Mouse (Mus musculus) liver, embryonic 15.5 days (tissue): ENCODE measurements around the gene Plxnd1. TPM values are rescaled to one million over a fixed set of nuclear protein-coding genes. Genes with fewer than 3 reads are reported as not detected.
A peak's percentile ranks its signal among the peaks of the same experiment; 100 is the strongest.

Experiments
- ATAC-seq: fragments of 200-750 bp; cut with Nextera tagmentation; 2 replicates; pipeline ENCODE4 v1.8.0; 2017; ENCODE audit warnings: moderate number of reproducible peaks, mild to moderate bottlenecking, moderate library complexity; ENCODE audit not compliant: insufficient read depth
- H3K27ac ChIP-seq: fragments of 300-500 bp; sonication (generic); replicated peaks from 2 replicates; pipeline ENCODE4 v1.5.1; 2015; ENCODE audit warnings: mild to moderate bottlenecking, inconsistent platforms
- H3K27me3 ChIP-seq: fragments of 300-500 bp; sonication (generic); 2 replicates; pipeline ENCODE4 v1.6.1; 2015; ENCODE audit warnings: mild to moderate bottlenecking, inconsistent platforms
- H3K36me3 ChIP-seq: fragments of 300-500 bp; sonication (generic); replicated peaks from 2 replicates; pipeline ENCODE4 v1.6.1; 2015; ENCODE audit warnings: moderate library complexity, mild to moderate bottlenecking, inconsistent platforms
- H3K4me1 ChIP-seq: fragments of 300-500 bp; sonication (generic); replicated peaks from 2 replicates; pipeline ENCODE4 v1.6.1; 2015; ENCODE audit warnings: inconsistent platforms
- H3K4me2 ChIP-seq: fragments of 300-500 bp; sonication (generic); 2 replicates; pipeline ENCODE4 v1.6.1; 2015; ENCODE audit warnings: moderate library complexity, mild to moderate bottlenecking, inconsistent platforms
- H3K4me3 ChIP-seq: fragments of 300-500 bp; sonication (generic); replicated peaks from 2 replicates; pipeline ENCODE4 v1.5.1; 2015; ENCODE audit warnings: mild to moderate bottlenecking, inconsistent platforms
- H3K9ac ChIP-seq: fragments of 300-500 bp; sonication (generic); 2 replicates; pipeline ENCODE4 v1.6.1; 2015; ENCODE audit warnings: moderate library complexity, mild to moderate bottlenecking, inconsistent platforms
- H3K9me3 ChIP-seq: fragments of 300-500 bp; sonication (generic); replicated peaks from 2 replicates; pipeline ENCODE4 v1.6.1; 2016; ENCODE audit warnings: inconsistent platforms
- WGBS: fragments of 180-500 bp; shearing (Covaris S2); methylation state at CpG from one replicate; pipeline ENCODE4 v1.1.7; 2015; ENCODE audit warnings: mixed read lengths; ENCODE audit not compliant: insufficient replicate concordance; 5-methylcytosine and 5-hydroxymethylcytosine counted together
- polyA plus RNA-seq: library from polyadenylated mRNA; unstranded; fragments of >200 nt; fragmentation: Nextera tagmentation; extraction: Ambion mirVana; gene quantifications from 2 replicates; pipeline ENCODE4 v1.2.1, GENCODE M21; 2015

Plxnd1 gene
- polyA plus RNA-seq, 1 experiment from 2014 or later = 8.1 TPM

DNA sequence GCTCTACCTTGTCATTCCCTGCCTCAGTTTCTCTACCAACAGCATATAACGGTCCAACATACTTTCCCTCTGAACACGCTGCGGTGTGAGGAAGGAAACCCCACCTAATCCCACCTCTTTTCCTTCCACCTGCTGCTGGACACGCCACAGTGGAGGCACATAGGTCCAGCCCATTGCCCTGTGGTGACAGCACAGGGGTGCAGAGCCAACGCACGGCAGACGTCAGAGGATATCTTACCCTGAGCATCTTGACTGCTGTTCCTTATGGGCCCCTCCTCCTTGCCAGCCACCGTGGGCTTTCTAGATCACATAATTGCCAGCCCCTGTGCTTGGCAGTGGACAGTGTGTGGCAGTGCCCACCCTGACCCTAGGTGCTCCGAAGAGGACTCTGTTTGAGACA, 4.3 kb downstream of the Plxnd1 start:
- H3K4me2 ChIP-seq = peak overlapping the region; percentile 80; the same call in 1 of the 2 replicates
- H3K27me3 ChIP-seq = peaks cover 69% of the 10 kb centered on the region
- no peak overlapping the region for H3K9ac ChIP-seq
- no peak overlapping the region for H3K4me3 ChIP-seq
- no peaks in the 10 kb centered on the region for H3K9me3 ChIP-seq
- H3K4me1 ChIP-seq = peaks cover 33% of the 10 kb centered on the region
- no peak for ATAC-seq
- no peaks in the 10 kb centered on the region for H3K36me3 ChIP-seq
- H3K27ac ChIP-seq = no peak overlapping the region
- WGBS = 57% methylated on average over 9 of the region's 9 CpGs

GRCm38 (mm10) chr6:115990056-115990455, 4.7 kb downstream of the Plxnd1 start:
- WGBS = 63% methylated on average over 3 of the region's 3 CpGs

GRCm38 (mm10) chr6:115989607-115990006, 5.2 kb downstream of the Plxnd1 start:
- WGBS = 73% methylated on average over 4 of the region's 4 CpGs
- Histone ChIP-seq H3K9ac (no peak overlapping the region), H3K4me2 (no peak overlapping the region), H3K4me3 (no peak overlapping the region), H3K4me1 (peaks cover 27% of the 10 kb centered on the region), H3K27ac (no peak overlapping the region), H3K9me3 (no peaks in the 10 kb centered on the region), H3K27me3 (peaks cover 61% of the 10 kb centered on the region), H3K36me3 (no peaks in the 10 kb centered on the region)
- no peak for ATAC-seq

More at GRCm38 (mm10) chr6:115990056-115990455, 4.7 kb downstream of the Plxnd1 start:
- Histone ChIP-seq H3K36me3 (no peaks in the 10 kb centered on the region), H3K27ac (no peak overlapping the region), H3K4me2 (no peak overlapping the region), H3K9me3 (no peaks in the 10 kb centered on the region), H3K4me3 (no peak overlapping the region), H3K9ac (no peak overlapping the region), H3K27me3 (peaks cover 66% of the 10 kb centered on the region), H3K4me1 (peaks cover 31% of the 10 kb centered on the region)
- no peak for ATAC-seq

GRCm38 (mm10) chr6:115989032-115989431, 5.8 kb downstream of the Plxnd1 start:
- peaks cover 21% of the 10 kb centered on the region for H3K4me1 ChIP-seq
- H3K9ac ChIP-seq = no peak overlapping the region
- H3K27ac ChIP-seq = no peak overlapping the region
- H3K4me3 ChIP-seq = no peak overlapping the region
- no peak overlapping the region; the same call in 1 of the 2 replicates for H3K4me2 ChIP-seq
- ATAC-seq = no peak
- H3K9me3 ChIP-seq = no peaks in the 10 kb centered on the region
- 60% methylated on average over 5 of the region's 5 CpGs for WGBS
- H3K36me3 ChIP-seq = no peaks in the 10 kb centered on the region
- peaks cover 56% of the 10 kb centered on the region for H3K27me3 ChIP-seq

GRCm38 (mm10) chr6:115987096-115987747, 7.6 kb downstream of the Plxnd1 start:
- Histone ChIP-seq H3K9ac (no peak overlapping the region), H3K4me2 (no peak overlapping the region)
- WGBS = 37% methylated on average over 9 of the region's 9 CpGs

GRCm38 (mm10) chr6:115986472-115987095, 8.2 kb downstream of the Plxnd1 start:
- no peak overlapping the region for H3K27ac ChIP-seq
- ATAC-seq = no peak
- H3K9ac ChIP-seq = no peak overlapping the region
- no peaks in the 10 kb centered on the region for H3K36me3 ChIP-seq
- H3K4me2 ChIP-seq = no peak overlapping the region
- 51% methylated on average over 12 of the region's 12 CpGs for WGBS
- H3K4me3 ChIP-seq = no peak overlapping the region
- no peaks in the 10 kb centered on the region for H3K9me3 ChIP-seq
- 0 out of 2 replicates have a peak, but pooled peaks cover 9% of the 10 kb centered on the region for H3K4me1 ChIP-seq
- H3K27me3 ChIP-seq = peaks cover 31% of the 10 kb centered on the region

More at GRCm38 (mm10) chr6:115987096-115987747, 7.6 kb downstream of the Plxnd1 start:
- Histone ChIP-seq H3K27ac (no peak overlapping the region), H3K36me3 (no peaks in the 10 kb centered on the region), H3K9me3 (no peaks in the 10 kb centered on the region), H3K4me3 (no peak overlapping the region), H3K4me1 (0 out of 2 replicates have a peak, but pooled peaks cover 10% of the 10 kb centered on the region), H3K27me3 (peaks cover 37% of the 10 kb centered on the region)
- ATAC-seq = no peak

DNA sequence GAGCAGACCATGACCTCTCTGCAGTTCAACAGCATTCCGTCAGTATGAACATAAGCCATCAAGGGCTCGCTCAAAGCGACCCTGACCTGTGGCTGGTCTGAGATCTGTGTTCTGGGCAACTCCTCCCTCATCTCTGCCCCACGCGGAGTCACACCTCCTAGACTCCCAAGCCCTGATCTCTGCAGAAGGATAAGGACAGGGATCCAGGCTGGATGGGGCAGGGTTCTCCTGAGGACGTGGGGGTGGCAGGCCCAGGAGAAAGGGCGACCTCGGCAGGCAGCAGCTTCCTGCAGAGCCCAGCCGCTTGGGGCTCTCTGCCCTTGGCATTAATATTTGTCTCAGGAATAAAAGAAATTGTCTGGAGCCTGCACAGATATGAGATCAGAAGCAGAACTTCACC, 9.2 kb downstream of the Plxnd1 start:
- Histone ChIP-seq H3K9ac (no peak overlapping the region), H3K4me2 (no peak overlapping the region), H3K27me3 (peaks cover 21% of the 10 kb centered on the region), H3K36me3 (no peaks in the 10 kb centered on the region), H3K4me3 (no peak overlapping the region), H3K27ac (no peak overlapping the region), H3K9me3 (no peaks in the 10 kb centered on the region), H3K4me1 (0 out of 2 replicates have a peak, but pooled peaks cover 3% of the 10 kb centered on the region)
- no peak for ATAC-seq
- 68% methylated on average over 9 of the region's 9 CpGs for WGBS

DNA sequence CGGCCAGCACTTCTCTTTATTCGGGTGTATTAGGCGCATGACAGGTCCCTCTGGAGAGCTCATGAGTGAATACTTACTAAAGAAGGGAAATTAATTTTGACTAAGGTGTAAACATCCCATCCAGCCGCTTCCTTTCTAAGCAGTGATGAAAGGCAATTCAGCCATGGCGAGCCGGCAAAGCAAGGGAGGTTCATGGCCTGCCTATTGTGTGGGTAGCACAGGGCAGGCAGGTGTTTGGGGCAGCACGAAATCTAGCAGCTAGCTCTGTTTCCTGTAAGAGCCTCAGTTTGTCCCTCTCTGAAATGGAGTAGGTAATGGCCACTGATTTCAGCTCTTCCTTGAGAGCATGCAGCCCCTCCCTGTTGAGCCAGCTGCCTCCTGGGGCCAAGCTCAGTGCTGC, 10.2 kb downstream of the Plxnd1 start:
- no peak overlapping the region for H3K4me2 ChIP-seq
- WGBS = 62% methylated on average over 7 of the region's 7 CpGs
- H3K36me3 ChIP-seq = no peaks in the 10 kb centered on the region
- no peak overlapping the region for H3K4me3 ChIP-seq
- no peaks in the 10 kb centered on the region for H3K9me3 ChIP-seq
- no peak overlapping the region for H3K9ac ChIP-seq
- H3K27ac ChIP-seq = no peak overlapping the region
- peaks cover 11% of the 10 kb centered on the region; the same call in 1 of the 2 replicates for H3K27me3 ChIP-seq
- H3K4me1 ChIP-seq = 0 out of 2 replicates have a peak, but pooled peaks cover 3% of the 10 kb centered on the region
- no peak for ATAC-seq

- Histone ChIP-seq H3K27me3 (peaks cover 1% of the 10 kb centered on the region; the same call in 1 of the 2 replicates), H3K27ac (no peak overlapping the region), H3K9ac (no peak overlapping the region), H3K4me2 (no peak overlapping the region), H3K4me3 (no peak overlapping the region), H3K36me3 (no peaks in the 10 kb centered on the region), H3K4me1 (peaks cover 3% of the 10 kb centered on the region; the same call in 1 of the 2 replicates), H3K9me3 (no peaks in the 10 kb centered on the region)
- WGBS = 67% methylated on average over 12 of the region's 12 CpGs
- ATAC-seq = no peak
Observed at GRCm38 (mm10) chr6:115983306-115984038, 11.3 kb downstream of the Plxnd1 start.

DNA sequence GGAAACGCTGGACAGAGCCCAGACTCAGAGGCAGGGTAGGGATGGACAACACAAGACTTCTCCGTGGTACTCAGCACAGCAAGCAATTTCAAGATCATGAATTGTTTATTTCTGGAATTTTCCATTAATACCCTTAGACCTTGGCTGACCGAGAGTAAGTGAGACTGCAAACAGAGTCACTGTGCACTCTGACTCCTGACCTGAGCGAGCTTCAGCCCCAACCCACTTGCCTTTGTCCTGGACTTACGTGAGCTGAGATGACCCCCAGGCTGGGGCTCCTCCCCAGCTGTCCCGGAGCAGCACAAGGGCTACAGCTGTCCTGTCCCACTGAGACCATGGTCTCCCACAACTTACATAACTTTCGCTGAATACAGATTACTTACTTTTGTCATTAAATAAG, 11.9 kb downstream of the Plxnd1 start:
- Histone ChIP-seq H3K4me3 (no peak overlapping the region), H3K27me3 (no peaks in the 10 kb centered on the region), H3K4me1 (peaks cover 3% of the 10 kb centered on the region; the same call in 1 of the 2 replicates), H3K4me2 (no peak overlapping the region), H3K27ac (no peak overlapping the region), H3K36me3 (no peaks in the 10 kb centered on the region), H3K9me3 (no peaks in the 10 kb centered on the region), H3K9ac (no peak overlapping the region)
- no peak for ATAC-seq
- WGBS = 57% methylated on average over 7 of the region's 7 CpGs

GRCm38 (mm10) chr6:115978596-115978995, 16.2 kb downstream of the Plxnd1 start:
- H3K36me3 ChIP-seq = no peaks in the 10 kb centered on the region
- H3K27me3 ChIP-seq = no peaks in the 10 kb centered on the region
- peaks cover 3% of the 10 kb centered on the region for H3K4me1 ChIP-seq
- no peaks in the 10 kb centered on the region for H3K9me3 ChIP-seq
- 64% methylated on average over 8 of the region's 8 CpGs for WGBS
- no peak overlapping the region for H3K27ac ChIP-seq
- no peak overlapping the region for H3K9ac ChIP-seq
- H3K4me2 ChIP-seq = no peak overlapping the region
- no peak for ATAC-seq
- no peak overlapping the region for H3K4me3 ChIP-seq
